Mouse (Mus musculus) liver, postnatal 0 days (tissue): Measurements from ENCODE around the gene Tnrc6a.

Experiments
- CTCF ChIP-seq: sonication (generic); IDR thresholded peaks from 2 replicates; pipeline ENCODE4 v1.5.1; 2016; ENCODE audit warnings: antibody characterized with exemption, low read depth
- EP300 ChIP-seq: IDR thresholded peaks from 2 replicates; pipeline ENCODE4 v1.6.1; 2016; ENCODE audit warnings: antibody characterized with exemption, low read depth, mild to moderate bottlenecking

DNA sequence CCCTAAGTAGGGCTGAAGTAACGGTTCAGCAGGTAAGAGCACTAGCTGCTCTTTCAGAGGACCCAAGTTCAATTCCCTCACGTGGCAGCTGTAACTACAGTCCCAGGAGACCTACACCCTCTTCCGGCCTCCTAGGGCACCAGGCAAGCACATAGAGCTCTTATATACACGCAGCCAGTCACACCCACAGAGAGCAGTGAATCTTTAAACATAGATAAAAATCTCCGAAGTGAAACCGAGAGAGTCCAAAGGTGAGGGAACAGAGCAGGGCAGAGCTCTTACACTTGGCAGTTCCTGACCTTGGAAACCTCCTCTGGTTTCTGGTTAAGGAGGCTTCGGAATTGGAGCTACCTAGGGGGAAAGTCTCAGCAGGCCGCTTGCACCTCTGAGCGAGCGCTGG, 75.0 kb downstream of the Tnrc6a start:
- TF ChIP-seq CTCF (no peak), EP300 (no peak)
